ENCODE assay signal across 9 mouse cellular contexts in genomic region chr5:118704148-118704547, GRCm38 (mm10).
DNase-seq lines count a peak whose midpoint lies in the region; ATAC-seq and TF ChIP-seq lines count a peak whose summit lies in the region.
"Had no signal": no experiment of that assay in that cellular context is flagged by ENCODE, and none has a peak within 500 bp of the region (broad histone marks: within the 10 kb centered on the region; RNA-seq: fewer than 3 reads in every experiment).

No protein-coding gene starts in this region.

- no peaks in the 10 kb centered on the region for H3K27me3 ChIP-seq in lung, postnatal 0 days (replicated peaks; ENCODE audit: insufficient read depth, low read length)
- no peaks in the 10 kb centered on the region for H3K27me3 ChIP-seq in hindbrain, embryonic 14.5 days (ENCODE audit: control insufficient read depth, insufficient read depth, low read length)
- H3K27me3 ChIP-seq: limb, embryonic 12.5 days had no signal

- H3K27ac ChIP-seq in lung, postnatal 0 days (ENCODE audit: low read length) = no peak overlapping the region
- H3K27ac ChIP-seq in cortical plate, adult 2 months (ENCODE audit: insufficient read depth, low read length) = no peak overlapping the region
- no peak overlapping the region for H3K27ac ChIP-seq in hindbrain, embryonic 14.5 days
- H3K27ac ChIP-seq: limb, embryonic 12.5 days had no signal

- WGBS in lung, postnatal 0 days = 81% methylated on average over 3 of the region's 3 CpGs
- WGBS in hindbrain, embryonic 14.5 days = 83% methylated on average over 3 of the region's 3 CpGs

- no peak for TF ChIP-seq POLR2A in cortical plate, adult 2 months (IDR thresholded peaks at IDR 0.05; ENCODE audit: extremely low read depth, insufficient read depth, low read length)

- peak; percentile 51 to 53 for DNase-seq in cerebellum, postnatal 10 days
- DNase-seq in cerebellum, adult 9-10 months = no peak
- DNase-seq in lung, postnatal 0 days (ENCODE audit: low spot score) = no peak
- DNase-seq in lung, postnatal 14 days = no peak
- DNase-seq in thymus, postnatal 14 days = peak; percentile 68
- no peak for DNase-seq in urinary bladder, adult 18-20 months (ENCODE audit: low spot score in 2 of 2)
- DNase-seq in hindbrain, embryonic 14.5 days (ENCODE audit: low spot score) = no peak

- no peak overlapping the region for H3K4me2 ChIP-seq in lung, postnatal 0 days (replicated peaks; ENCODE audit: low read depth, low read length)
- no peak overlapping the region for H3K4me2 ChIP-seq in hindbrain, embryonic 14.5 days (replicated peaks)
- H3K4me2 ChIP-seq: limb, embryonic 12.5 days had no signal

- no peak for ATAC-seq in lung, postnatal 0 days
- no peak for ATAC-seq in hindbrain, embryonic 14.5 days (ENCODE audit: low FRiP score)

- no peak overlapping the region for H3K4me3 ChIP-seq in lung, postnatal 0 days (ENCODE audit: low read depth, low read length)
- H3K4me3 ChIP-seq in cortical plate, adult 2 months (ENCODE audit: insufficient read depth, low read length) = no peak overlapping the region
- no peak overlapping the region for H3K4me3 ChIP-seq in hindbrain, embryonic 14.5 days (replicated peaks; ENCODE audit: low read length)
- H3K4me3 ChIP-seq: limb, embryonic 12.5 days had no signal

- H3K4me1 ChIP-seq in lung, postnatal 0 days (ENCODE audit: insufficient read depth, low read depth, low read length) = peaks cover 15% of the 10 kb centered on the region; the same call in 1 of the 2 replicates
- H3K4me1 ChIP-seq in cortical plate, adult 2 months (ENCODE audit: control insufficient read depth, insufficient read depth, low read length) = peaks cover 26% of the 10 kb centered on the region
- H3K4me1 ChIP-seq in hindbrain, embryonic 14.5 days (replicated peaks; ENCODE audit: control insufficient read depth, insufficient read depth, low read length) = peaks cover 57% of the 10 kb centered on the region

- no peak for TF ChIP-seq EP300 in lung, postnatal 0 days (IDR thresholded peaks at IDR 0.05)

- TF ChIP-seq CTCF in lung, postnatal 0 days (IDR thresholded peaks at IDR 0.05) = peak; percentile 68
- peak; percentile 41 for TF ChIP-seq CTCF in cortical plate, adult 2 months (IDR thresholded peaks at IDR 0.05; ENCODE audit: extremely low read depth, insufficient read depth, low read length)

- H3K9ac ChIP-seq in lung, postnatal 0 days (replicated peaks; ENCODE audit: low read depth) = no peak overlapping the region
- H3K9ac ChIP-seq in hindbrain, embryonic 14.5 days = no peak overlapping the region
- H3K9ac ChIP-seq: limb, embryonic 12.5 days had no signal

- no peaks in the 10 kb centered on the region for H3K36me3 ChIP-seq in lung, postnatal 0 days (ENCODE audit: insufficient read depth, low read length)
- H3K36me3 ChIP-seq in hindbrain, embryonic 14.5 days (replicated peaks; ENCODE audit: control insufficient read depth, insufficient read depth) = no peaks in the 10 kb centered on the region
- H3K36me3 ChIP-seq: limb, embryonic 12.5 days had no signal

- no peaks in the 10 kb centered on the region for H3K9me3 ChIP-seq in lung, postnatal 0 days (ENCODE audit: low read length)
- no peaks in the 10 kb centered on the region for H3K9me3 ChIP-seq in hindbrain, embryonic 14.5 days (ENCODE audit: control insufficient read depth, low read length)
- H3K9me3 ChIP-seq: limb, embryonic 12.5 days had no signal

Comparison
In these comparisons a context has a peak if more than half of its experiments do, and no peak if none do; other contexts are left out.
1. DNase-seq: peak in cerebellum, postnatal 10 days (2 of 2) and thymus, postnatal 14 days (single experiment); none in cerebellum, adult 9-10 months (single experiment), lung, postnatal 0 days (single experiment), lung, postnatal 14 days (single experiment), urinary bladder, adult 18-20 months (0 of 2) and hindbrain, embryonic 14.5 days (single experiment).